Mouse (Mus musculus) cerebellum, adult 9-10 months (tissue): ENCODE data around the gene H2-DMa.

Experiments
- DNase-seq: peaks from one replicate; pipeline ENCODE4 v3.0.0; 2022

The H2-DMa gene

DNA sequence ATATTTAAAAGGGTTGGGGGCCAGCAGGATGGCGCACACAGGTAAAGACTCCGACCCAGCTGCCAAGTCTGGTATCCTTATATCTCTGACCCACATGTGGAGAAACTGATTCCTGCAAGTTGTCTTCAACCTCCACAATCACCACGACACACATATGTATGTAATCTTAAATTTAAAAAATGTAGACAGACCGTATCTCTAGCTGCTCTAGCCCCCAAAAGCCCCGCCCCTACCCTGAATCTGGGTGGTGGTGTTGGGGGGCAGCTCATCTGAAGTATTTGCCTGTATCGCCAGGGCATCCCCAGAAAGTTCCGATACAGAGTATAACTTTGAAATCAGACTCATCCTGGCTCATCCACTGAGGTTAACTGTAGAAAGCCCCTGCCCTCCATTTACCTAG, 12.8 kb upstream of the H2-DMa start:
- DNase-seq, result no peak

DNA sequence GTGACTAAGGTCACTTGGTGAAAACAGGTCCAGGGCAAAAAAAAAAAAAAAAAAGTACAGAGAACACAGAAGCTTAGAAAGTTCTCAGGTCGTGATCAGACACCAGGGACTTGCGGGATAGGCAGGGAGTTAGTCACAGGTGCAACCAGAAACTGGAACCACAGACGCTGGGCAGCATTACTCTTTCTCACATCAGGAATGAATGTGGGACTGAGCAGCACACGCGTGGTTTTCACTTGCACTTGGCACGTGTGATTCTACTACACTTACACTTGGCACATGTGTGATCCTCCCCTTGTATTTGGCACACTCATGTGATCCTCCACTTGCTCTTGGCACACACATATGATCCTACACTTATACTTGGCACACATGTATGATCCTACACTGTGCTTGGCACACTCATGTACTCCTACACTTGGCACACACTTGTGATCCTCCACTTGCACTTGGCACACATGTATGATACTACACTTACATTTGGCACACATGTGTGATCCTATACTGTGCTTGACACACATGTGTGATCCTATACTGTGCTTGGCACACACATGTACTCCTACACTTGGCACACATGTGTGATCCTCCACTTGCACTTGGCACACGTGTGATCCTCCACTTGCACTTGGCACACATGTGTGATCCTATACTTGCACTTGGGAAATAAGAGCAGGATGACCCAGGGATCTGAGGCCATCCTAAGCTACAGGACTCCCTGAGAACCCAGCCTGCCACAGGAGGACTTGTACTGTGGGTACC, 12.1 kb upstream of the H2-DMa start:
- no peak for DNase-seq

GRCm38 (mm10) chr17:34108460-34108859, 10.9 kb upstream of the H2-DMa start:
- no peak for DNase-seq

GRCm38 (mm10) chr17:34109038-34109805, 10.1 kb upstream of the H2-DMa start:
- peak; percentile 23 for DNase-seq

- peak; percentile 17 for DNase-seq
Measured at GRCm38 (mm10) chr17:34109806-34110195, 9.5 kb upstream of the H2-DMa start.

DNA sequence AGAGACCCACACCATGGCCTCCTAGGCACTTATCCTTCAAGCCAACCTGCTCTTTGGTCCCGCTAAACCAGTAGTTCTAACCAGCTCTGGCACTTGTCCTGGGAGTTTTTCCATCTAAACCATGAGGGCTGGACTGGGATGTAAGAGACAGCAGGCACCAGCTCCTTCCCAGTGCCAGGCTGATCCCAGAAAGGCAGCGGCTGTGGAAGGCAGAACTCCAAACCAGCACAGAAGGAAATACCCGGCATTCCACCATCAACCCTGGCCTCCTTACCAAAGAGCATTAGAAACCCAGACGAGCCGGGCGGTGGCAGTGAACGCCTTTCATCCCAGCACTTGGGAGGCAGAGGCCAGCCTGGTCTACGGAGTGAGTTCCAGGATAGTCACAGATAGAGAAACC, 9.0 kb upstream of the H2-DMa start:
- DNase-seq, result no peak

DNA sequence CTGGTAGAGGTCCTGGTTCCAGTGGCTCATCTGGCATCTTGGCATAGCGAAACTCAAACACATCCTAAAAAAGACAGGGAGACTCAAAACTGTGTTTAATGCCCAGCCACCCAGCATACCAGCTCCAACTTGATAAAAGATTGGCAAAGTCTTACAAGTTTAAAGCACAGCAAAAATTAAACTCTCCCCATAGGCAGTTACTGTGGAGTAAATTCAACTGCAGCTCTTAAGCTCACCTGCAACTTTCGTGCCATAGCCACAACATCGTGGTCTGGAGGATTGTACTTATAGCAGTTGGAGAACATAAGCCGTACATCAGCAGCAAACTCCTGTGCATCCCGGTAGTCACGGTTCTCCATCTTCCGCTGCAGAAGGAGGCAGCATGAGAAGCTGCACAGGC, 5.2 kb upstream of the H2-DMa start:
- DNase-seq, result no peak

DNA sequence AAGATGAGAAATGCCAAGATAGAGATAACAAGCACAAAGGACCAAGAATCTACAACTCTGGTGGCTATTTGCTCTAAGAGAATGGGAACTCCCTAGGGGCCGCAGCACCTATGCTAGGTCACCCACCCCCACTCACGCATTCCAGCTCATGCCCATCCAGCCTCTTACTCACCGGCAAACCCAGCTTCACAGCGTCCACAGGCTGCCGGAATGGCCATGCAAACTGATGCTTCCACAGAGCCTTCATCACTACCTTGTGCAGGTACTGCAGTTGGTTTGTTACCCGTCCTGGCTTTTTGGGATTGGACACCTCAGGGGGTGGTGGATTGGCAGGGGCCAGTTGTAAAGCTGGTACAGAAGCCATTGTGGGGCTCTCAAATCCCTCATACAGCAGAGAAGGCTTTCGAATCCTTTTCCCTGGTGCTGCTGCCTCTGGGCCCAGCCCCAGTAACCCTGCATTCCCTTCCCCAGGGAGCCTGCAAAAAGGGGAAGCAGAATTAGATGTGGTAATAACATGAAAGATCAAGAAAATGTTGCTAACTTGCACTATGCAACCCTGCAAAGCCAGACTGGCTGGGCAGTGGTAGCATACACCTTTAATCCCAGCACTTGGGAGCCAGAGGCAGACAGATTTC, 2.5 kb upstream of the H2-DMa start:
- DNase-seq, result peak; percentile 57

- DNase-seq, result peak; percentile 53
Measured at GRCm38 (mm10) chr17:34117421-34118112, 1.8 kb upstream of the H2-DMa start.

GRCm38 (mm10) chr17:34118113-34118872, 1.0 kb upstream of the H2-DMa start:
- DNase-seq, result peak; percentile 81

DNA sequence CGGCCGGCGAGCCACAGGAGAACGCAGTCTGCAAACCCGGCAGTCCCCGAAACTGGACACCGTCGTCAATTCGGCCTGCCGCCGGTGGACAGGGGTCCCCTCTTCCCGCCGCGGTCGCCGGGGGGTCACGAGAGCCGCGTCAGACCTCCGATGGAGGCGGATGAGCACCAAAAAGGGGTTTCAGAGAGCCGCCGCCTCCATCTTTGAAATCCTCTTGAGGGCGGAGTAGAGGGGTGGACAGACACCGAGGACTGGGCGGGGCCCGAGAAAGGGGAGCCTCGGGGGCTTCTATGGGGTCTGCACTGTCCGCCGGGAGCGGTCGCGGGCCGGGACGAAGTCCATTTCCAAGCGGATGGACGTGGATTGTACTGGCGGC, 480 bp upstream of the H2-DMa start:
- DNase-seq, result no peak

GRCm38 (mm10) chr17:34120180-34120723, 911 bp downstream of the H2-DMa start:
- peak; percentile 92 for DNase-seq

DNA sequence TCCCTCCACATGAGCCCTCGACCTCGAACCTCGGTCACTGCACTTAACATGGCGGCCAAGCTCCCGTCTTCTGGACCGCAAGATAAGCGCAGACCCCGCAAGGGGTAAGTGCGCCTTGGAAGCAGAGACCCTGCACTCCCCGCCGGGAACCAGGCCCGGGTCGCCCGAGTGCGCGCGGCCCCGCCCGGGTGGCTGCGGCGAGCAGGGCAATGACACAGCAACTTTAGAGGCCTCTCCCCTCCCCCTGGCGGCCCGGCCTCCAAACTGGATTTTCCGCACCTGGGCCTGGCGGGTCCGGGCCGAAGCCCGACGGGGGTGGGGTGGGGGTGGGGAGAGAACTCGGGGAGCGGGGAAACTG, 1.5 kb downstream of the H2-DMa start:
- DNase-seq, result peak; percentile 87

DNA sequence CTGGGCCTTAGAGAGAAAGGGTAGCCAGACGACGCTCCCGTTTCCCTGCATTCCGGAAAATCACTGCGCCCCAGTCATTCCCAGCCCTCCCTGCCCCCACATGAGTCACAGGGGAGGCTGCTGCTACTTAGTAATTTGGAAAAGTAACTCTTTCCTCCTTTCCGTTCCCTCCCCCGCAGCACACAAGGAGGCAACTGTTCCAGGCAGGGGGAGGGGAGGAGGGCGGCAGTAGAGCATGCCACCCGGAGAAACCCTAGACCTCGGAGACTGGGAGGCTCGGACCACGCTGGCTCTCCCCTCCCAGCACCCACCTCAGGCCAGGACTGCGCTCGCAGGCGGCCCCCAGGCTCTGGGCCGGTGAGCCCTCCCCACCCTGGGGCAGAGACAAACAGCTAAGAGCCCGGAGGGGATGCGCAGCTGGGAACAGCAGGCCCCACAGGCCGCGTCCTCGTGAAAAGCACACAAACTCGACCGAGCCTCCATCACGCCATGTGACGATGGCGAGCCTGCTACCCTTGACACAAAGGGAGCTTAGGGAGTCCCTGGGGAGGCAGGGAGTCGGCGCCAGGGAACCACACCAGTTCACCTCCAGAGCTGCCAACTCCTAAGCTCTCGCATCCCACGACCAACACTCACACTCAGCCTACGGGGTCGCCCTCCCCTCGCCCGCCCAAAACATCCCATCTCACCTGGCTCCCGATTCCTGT, 2.0 kb downstream of the H2-DMa start:
- peak; percentile 90 for DNase-seq

- DNase-seq, result peak; percentile 89
Measured at GRCm38 (mm10) chr17:34121879-34122187, 2.5 kb downstream of the H2-DMa start.

DNA sequence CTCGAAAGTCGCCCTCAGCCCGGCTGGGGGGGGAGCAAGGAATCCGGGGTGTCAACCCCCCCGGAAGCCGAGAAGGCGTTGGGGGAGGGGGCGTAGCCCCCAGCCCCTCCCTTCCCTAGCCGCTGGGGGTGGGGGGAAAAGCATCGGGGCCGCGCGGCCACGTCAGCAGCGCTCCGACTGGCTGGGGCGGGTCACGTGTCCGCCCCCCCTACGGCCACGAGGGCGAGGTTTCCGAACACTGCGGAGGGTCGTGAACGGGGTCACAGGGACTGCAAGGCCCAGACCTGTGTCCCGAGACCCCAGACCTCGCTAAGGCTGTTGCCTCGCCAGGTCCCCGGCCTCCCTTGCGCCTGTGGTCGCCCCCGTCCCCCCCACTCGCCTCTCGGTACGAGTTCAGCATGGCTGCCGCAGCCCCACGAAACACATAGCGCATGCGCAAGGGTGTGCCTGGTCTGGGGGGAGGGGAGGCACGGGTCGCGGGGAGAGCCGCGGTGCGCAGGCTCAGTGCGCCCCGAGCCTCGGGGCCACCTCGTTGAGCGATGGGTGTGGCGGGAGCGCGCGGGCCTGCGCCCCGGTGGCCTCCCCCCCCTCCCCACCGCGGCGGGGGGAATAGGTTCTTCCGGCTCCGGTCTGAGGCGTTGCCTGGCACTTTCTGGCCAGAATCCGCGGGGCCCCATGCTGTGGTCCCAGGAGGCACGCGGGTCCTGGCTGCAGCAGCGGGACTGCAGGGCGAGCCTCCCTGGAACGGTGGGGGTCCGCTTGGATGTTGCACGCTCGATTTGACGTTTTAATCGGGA, 3.0 kb downstream of the H2-DMa start, which contains the start of gene Brd2:
Gene Brd2 (minus strand): TSS at position 447 of the 797 bp plus-strand sequence.
- DNase-seq, result peak; percentile 97

GRCm38 (mm10) chr17:34123111-34123510, 3.8 kb downstream of the H2-DMa start:
- no peak for DNase-seq

DNA sequence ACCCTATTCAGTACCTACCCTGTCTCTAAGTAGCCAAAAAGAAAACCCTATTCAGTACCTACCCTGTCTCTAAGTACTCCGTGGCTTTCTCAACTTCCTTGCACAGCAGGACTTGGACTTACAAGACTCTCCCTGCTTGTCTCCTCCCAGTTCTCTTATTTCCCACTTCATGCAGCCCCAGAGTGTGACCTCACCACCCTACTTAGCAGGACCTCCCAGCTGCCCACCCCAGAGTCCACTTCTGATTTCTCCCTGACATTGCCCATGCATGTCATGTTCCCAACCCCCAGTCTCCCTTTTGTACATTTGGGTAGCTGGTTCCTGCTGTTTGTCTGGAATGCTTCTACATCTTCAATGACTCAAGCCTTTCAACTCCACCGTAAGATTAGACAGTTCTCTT, 4.2 kb downstream of the H2-DMa start:
- peak; percentile 69 for DNase-seq

DNA sequence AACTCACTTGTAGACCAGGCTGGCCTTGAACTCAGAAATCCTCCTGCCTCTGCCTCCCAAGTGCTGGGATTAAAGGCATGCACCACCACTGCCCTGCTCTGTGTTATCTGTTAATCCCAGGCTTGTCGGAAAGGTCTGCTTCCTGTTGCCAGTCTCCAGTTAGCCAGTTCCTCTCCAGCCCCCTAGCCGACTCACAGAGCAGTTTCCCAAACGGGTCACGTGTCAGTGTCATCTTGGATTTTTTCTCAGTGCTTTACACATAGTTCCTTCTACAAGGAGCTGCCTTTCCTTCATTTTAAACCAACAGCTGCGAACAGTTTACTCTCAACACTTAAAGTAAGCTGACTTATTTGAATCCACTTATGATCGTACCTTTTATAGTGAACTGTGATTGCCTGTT, 5.3 kb downstream of the H2-DMa start:
- peak; percentile 45 for DNase-seq

- peak; percentile 34 for DNase-seq
Measured at GRCm38 (mm10) chr17:34126826-34127420, 7.6 kb downstream of the H2-DMa start.
